Mouse (Mus musculus): ENCODE data around the gene Prb1.
"Not testable (repeated sequence)": the region's sequence is repeated elsewhere in the genome, so short reads cannot be mapped to it uniquely, and the experiment has no call there.

The Prb1 gene

GRCm38 (mm10) chr6:132210421-132210820 is at the start of gene Prb1:
TSS of gene Prb1 (minus strand) at chr6:132210521.
- DNase-seq (ENCODE audit: extremely low read depth, insufficient read length, low spot score), result not testable (repeated sequence)
